Mouse (Mus musculus) kidney, postnatal 0 days (tissue): Measurements from ENCODE around the gene Slco4c1. TPM values are rescaled to one million over a fixed set of nuclear protein-coding genes. Genes with fewer than 3 reads are reported as not detected.

ENCODE experiments used
- ATAC-seq: fragments of 200-750 bp; cut with Nextera tagmentation; replicated peaks from 2 replicates; pipeline ENCODE4 v1.8.0; 2017; ENCODE audit warnings: low read depth, moderate number of reproducible peaks, moderate TSS enrichment, moderate library complexity; ENCODE audit not compliant: low FRiP score
- DNase-seq: peaks from one replicate; pipeline ENCODE4 v3.0.0-alpha.2; 2016; ENCODE audit warnings: low spot score
- H3K27ac ChIP-seq: fragments of 300-500 bp; sonication (generic); 2 replicates; pipeline ENCODE4 v1.5.1; 2014; ENCODE audit warnings: mild to moderate bottlenecking
- H3K27me3 ChIP-seq: fragments of 300-500 bp; sonication (generic); 2 replicates; pipeline ENCODE4 v1.6.1; 2014; ENCODE audit warnings: low read length, mixed read lengths; ENCODE audit not compliant: insufficient read depth
- H3K36me3 ChIP-seq: fragments of 300-500 bp; sonication (generic); 2 replicates; pipeline ENCODE4 v1.6.1; 2014; ENCODE audit warnings: low read length, mixed read lengths; ENCODE audit not compliant: insufficient read depth
- H3K4me1 ChIP-seq: fragments of 300-500 bp; sonication (generic); replicated peaks from 2 replicates; pipeline ENCODE4 v1.6.1; 2014; ENCODE audit warnings: antibody characterized with exemption, low read length, mixed read lengths; ENCODE audit not compliant: insufficient read depth
- H3K4me2 ChIP-seq: fragments of 300-500 bp; sonication (generic); 2 replicates; pipeline ENCODE4 v1.6.1; 2014; ENCODE audit warnings: mild to moderate bottlenecking, low read length, moderate library complexity, mixed read lengths
- H3K4me3 ChIP-seq: fragments of 300-500 bp; sonication (generic); replicated peaks from 2 replicates; pipeline ENCODE4 v1.5.1; 2014; ENCODE audit warnings: low read depth, low read length
- H3K9ac ChIP-seq: fragments of 300-500 bp; sonication (generic); 2 replicates; pipeline ENCODE4 v1.6.1; 2014; ENCODE audit warnings: low read depth, low read length
- H3K9me3 ChIP-seq: fragments of 300-500 bp; sonication (generic); replicated peaks from 2 replicates; pipeline ENCODE4 v1.6.1; 2016; ENCODE audit warnings: low read length, inconsistent platforms, mixed read lengths
- CTCF ChIP-seq: IDR thresholded peaks from 2 replicates; pipeline ENCODE4 v1.5.1; 2016; ENCODE audit warnings: antibody characterized with exemption, low read depth, mild to moderate bottlenecking, moderate library complexity
- WGBS: fragments of 180-500 bp; shearing (Covaris S2); extraction: QIAGEN DNeasy Blood & Tissue Kit; methylation state at CpG from one replicate; pipeline ENCODE4 v1.1.7; 2014; 5-methylcytosine and 5-hydroxymethylcytosine counted together
- polyA plus RNA-seq: library from polyadenylated mRNA; unstranded; fragments of >200 nt; fragmentation: Nextera tagmentation; extraction: Ambion mirVana; gene quantifications from 2 replicates; pipeline ENCODE4 v1.2.1, GENCODE M21; 2015

Gene Slco4c1
- polyA plus RNA-seq, 1 experiment from 2014 or later: 9.1 TPM

GRCm38 (mm10) chr1:96794290-96794689 lies 77.7 kb downstream of the Slco4c1 start:
- Histone ChIP-seq H3K27me3 (no peaks in the 10 kb centered on the region), H3K4me2 (no peak overlapping the region), H3K9ac (no peak overlapping the region), H3K4me1 (no peaks in the 10 kb centered on the region), H3K27ac (no peak overlapping the region), H3K9me3 (no peaks in the 10 kb centered on the region), H3K36me3 (no peaks in the 10 kb centered on the region), H3K4me3 (no peak overlapping the region)
- TF ChIP-seq CTCF: no peak
- 82% methylated on average over 5 of the region's 5 CpGs for WGBS
- ATAC-seq (no peak), DNase-seq (no peak)

GRCm38 (mm10) chr1:96789268-96789667 lies 82.7 kb downstream of the Slco4c1 start:
- H3K4me1 ChIP-seq: no peaks in the 10 kb centered on the region
- no peak overlapping the region for H3K4me2 ChIP-seq
- no peak overlapping the region for H3K4me3 ChIP-seq
- ATAC-seq (no peak), DNase-seq (peak; percentile 11)
- 74% methylated on average over 1 of the region's 1 CpGs for WGBS
- H3K27me3 ChIP-seq: no peaks in the 10 kb centered on the region
- H3K9me3 ChIP-seq: no peaks in the 10 kb centered on the region
- TF ChIP-seq CTCF: peak; percentile 45
- no peak overlapping the region for H3K27ac ChIP-seq
- no peak overlapping the region for H3K9ac ChIP-seq
- no peaks in the 10 kb centered on the region for H3K36me3 ChIP-seq

GRCm38 (mm10) chr1:96774174-96774573 lies 97.8 kb downstream of the Slco4c1 start:
- no peak overlapping the region for H3K27ac ChIP-seq
- H3K36me3 ChIP-seq: no peaks in the 10 kb centered on the region
- no peaks in the 10 kb centered on the region for H3K9me3 ChIP-seq
- TF ChIP-seq CTCF: no peak
- ATAC-seq (no peak), DNase-seq (no peak)
- 94% methylated on average over 4 of the region's 4 CpGs for WGBS
- H3K27me3 ChIP-seq: no peaks in the 10 kb centered on the region
- no peaks in the 10 kb centered on the region for H3K4me1 ChIP-seq
- H3K9ac ChIP-seq: no peak overlapping the region
- no peak overlapping the region for H3K4me3 ChIP-seq
- H3K4me2 ChIP-seq: no peak overlapping the region

GRCm38 (mm10) chr1:96773712-96774111 lies 98.3 kb downstream of the Slco4c1 start:
- Histone ChIP-seq H3K9me3 (no peaks in the 10 kb centered on the region), H3K27me3 (no peaks in the 10 kb centered on the region), H3K9ac (no peak overlapping the region), H3K36me3 (no peaks in the 10 kb centered on the region), H3K27ac (no peak overlapping the region), H3K4me2 (no peak overlapping the region), H3K4me3 (no peak overlapping the region), H3K4me1 (no peaks in the 10 kb centered on the region)
- no peak for ATAC-seq
- no peak for DNase-seq
- WGBS: 89% methylated on average over 5 of the region's 5 CpGs
- TF ChIP-seq CTCF: no peak

GRCm38 (mm10) chr1:96770283-96770682 lies 101.7 kb downstream of the Slco4c1 start:
- DNase-seq (no peak), ATAC-seq (no peak)
- 78% methylated on average over 1 of the region's 1 CpGs for WGBS
- TF ChIP-seq CTCF: no peak
- no peaks in the 10 kb centered on the region for H3K27me3 ChIP-seq
- no peaks in the 10 kb centered on the region for H3K36me3 ChIP-seq
- H3K4me1 ChIP-seq: no peaks in the 10 kb centered on the region
- no peaks in the 10 kb centered on the region for H3K9me3 ChIP-seq
- H3K4me3 ChIP-seq: no peak overlapping the region
- H3K4me2 ChIP-seq: no peak overlapping the region
- no peak overlapping the region for H3K9ac ChIP-seq
- H3K27ac ChIP-seq: no peak overlapping the region

GRCm38 (mm10) chr1:96768264-96768663 lies 103.7 kb downstream of the Slco4c1 start:
- Histone ChIP-seq H3K9ac (no peak overlapping the region), H3K27me3 (no peaks in the 10 kb centered on the region), H3K4me2 (no peak overlapping the region), H3K36me3 (no peaks in the 10 kb centered on the region), H3K27ac (no peak overlapping the region), H3K4me1 (no peaks in the 10 kb centered on the region), H3K4me3 (no peak overlapping the region), H3K9me3 (no peaks in the 10 kb centered on the region)
- peak; percentile 44; the same call in 1 of the 2 replicates for TF ChIP-seq CTCF
- WGBS: 7% methylated on average over 4 of the region's 4 CpGs
- DNase-seq (peak; percentile 47), ATAC-seq (no peak)

- Histone ChIP-seq H3K9me3 (no peaks in the 10 kb centered on the region), H3K27me3 (no peaks in the 10 kb centered on the region), H3K9ac (no peak overlapping the region), H3K4me2 (no peak overlapping the region), H3K4me1 (no peaks in the 10 kb centered on the region), H3K27ac (no peak overlapping the region), H3K4me3 (no peak overlapping the region), H3K36me3 (no peaks in the 10 kb centered on the region)
- WGBS: 22% methylated on average over 1 of the region's 1 CpGs
- peak; percentile 9 for DNase-seq
- ATAC-seq: no peak
- no peak for TF ChIP-seq CTCF
Measured at GRCm38 (mm10) chr1:96766535-96766934, 105.4 kb downstream of the Slco4c1 start.
